Mouse (Mus musculus) MEL (cell line): Measurements from ENCODE around the gene Slc4a10. TPM values are rescaled to one million over a fixed set of nuclear protein-coding genes. Genes with fewer than 3 reads are reported as not detected.

Experiments used
- DNase-seq: peaks from one replicate; pipeline ENCODE4 v3.0.0; 2011; ENCODE audit warnings: low read depth, low spot score
- H3K27ac ChIP-seq: 2 replicates; pipeline ENCODE4 v1.5.1; 2012; ENCODE audit warnings: low read depth, mild to moderate bottlenecking, control low read depth, low read length, moderate library complexity; ENCODE audit not compliant: control insufficient read depth
- H3K27me3 ChIP-seq, 2 experiments: fragments of 150-350 bp in 1 of 2; sonication (generic) in 1 of 2; 2 replicates each; pipeline ENCODE4 v1.6.1; 2012; ENCODE audit warnings: low read length in 2 of 2, mild to moderate bottlenecking in 2 of 2, improper control_type of control experiment in 1 of 2, moderate library complexity in 1 of 2; ENCODE audit not compliant: insufficient read depth in 2 of 2, control insufficient read depth in 1 of 2
- H3K36me3 ChIP-seq, 2 experiments: 2 replicates each; pipeline ENCODE4 v1.6.1; 2012 to 2014; ENCODE audit warnings: low read length in 2 of 2, improper control_type of control experiment in 1 of 2, inconsistent platforms in 1 of 2, mild to moderate bottlenecking in 1 of 2; ENCODE audit not compliant: insufficient read depth in 2 of 2, control insufficient read depth in 1 of 2
- H3K4me1 ChIP-seq, 2 experiments: fragments of 150-350 bp in 1 of 2; sonication (generic) in 1 of 2; 2 replicates each; pipeline ENCODE4 v1.6.1; 2012; ENCODE audit warnings: low read length in 2 of 2, improper control_type of control experiment in 1 of 2, mild to moderate bottlenecking in 1 of 2; ENCODE audit not compliant: insufficient read depth in 2 of 2, control insufficient read depth in 1 of 2
- H3K4me3 ChIP-seq, 2 experiments: fragments of 150-350 bp in 1 of 2; sonication (generic) in 1 of 2; 2 replicates each; pipeline ENCODE4 v1.5.1; 2012; ENCODE audit warnings: low read depth in 2 of 2, low read length in 2 of 2, mild to moderate bottlenecking in 2 of 2, moderate library complexity in 2 of 2, control low read depth in 1 of 2, improper control_type of control experiment in 1 of 2; ENCODE audit not compliant: control insufficient read depth in 1 of 2, insufficient read depth in 1 of 2
- H3K79me2 ChIP-seq: 2 replicates; pipeline ENCODE4 v1.6.1; 2012; ENCODE audit warnings: mild to moderate bottlenecking, low read length, moderate library complexity; ENCODE audit not compliant: control insufficient read depth, poor library complexity, insufficient read depth
- H3K9ac ChIP-seq: 2 replicates; pipeline ENCODE4 v1.6.1; 2012; ENCODE audit warnings: low read depth, mild to moderate bottlenecking, control low read depth, low read length, moderate library complexity; ENCODE audit not compliant: control insufficient read depth, poor library complexity, severe bottlenecking
- H3K9me3 ChIP-seq: fragments of 150-350 bp; sonication (generic); replicated peaks from 2 replicates; pipeline ENCODE4 v1.6.1; 2012; ENCODE audit warnings: mild to moderate bottlenecking, low read length, improper control_type of control experiment, moderate library complexity; ENCODE audit not compliant: insufficient read depth
- CHD1 ChIP-seq: IDR thresholded peaks from 2 replicates; pipeline ENCODE4 v1.6.1; 2012; ENCODE audit warnings: low read depth, mild to moderate bottlenecking, inconsistent platforms, low read length, improper control_type of control experiment
- CHD2 ChIP-seq: IDR thresholded peaks from 2 replicates; pipeline ENCODE4 v1.6.1; 2011; ENCODE audit warnings: low read length, improper control_type of control experiment
- CTCF ChIP-seq, 3 experiments: IDR thresholded peaks in 2 of 3; conservative IDR thresholded peaks in 1 of 3; 2 replicates each; pipeline ENCODE4 v1.5.1; 2011 to 2012; ENCODE audit warnings: low read length in 3 of 3, low read depth in 2 of 3, mild to moderate bottlenecking in 2 of 3, improper control_type of control experiment in 1 of 3, inconsistent platforms in 1 of 3, mixed read lengths in 1 of 3, moderate library complexity in 1 of 3; ENCODE audit not compliant: control insufficient read depth in 1 of 3, insufficient read depth in 1 of 3, poor library complexity in 1 of 3, severe bottlenecking in 1 of 3
- E2F4 ChIP-seq: IDR thresholded peaks from 2 replicates; pipeline ENCODE4 v1.6.1; 2011; ENCODE audit warnings: low read depth, low read length, improper control_type of control experiment, borderline replicate concordance
- ELF1 ChIP-seq: IDR thresholded peaks from 2 replicates; pipeline ENCODE4 v1.6.1; 2014; ENCODE audit warnings: low read depth, mild to moderate bottlenecking, inconsistent platforms, low read length, improper control_type of control experiment, moderate library complexity
- GATA1 ChIP-seq: IDR thresholded peaks from 2 replicates; pipeline ENCODE4 v1.6.1; 2011; ENCODE audit warnings: low read depth, low read length, improper control_type of control experiment
- HCFC1 ChIP-seq: IDR thresholded peaks from 2 replicates; pipeline ENCODE4 v1.6.1; 2012; ENCODE audit warnings: low read depth, mild to moderate bottlenecking, inconsistent platforms, low read length, improper control_type of control experiment, moderate library complexity
- KAT2A ChIP-seq: conservative IDR thresholded peaks from 2 replicates; pipeline ENCODE4 v1.6.1; 2012; ENCODE audit warnings: low read depth, low read length, improper control_type of control experiment, inconsistent platforms
- MAFK ChIP-seq: IDR thresholded peaks from 2 replicates; pipeline ENCODE4 v1.6.1; 2011; ENCODE audit warnings: low read depth, mild to moderate bottlenecking, low read length, improper control_type of control experiment, borderline replicate concordance
- MAX ChIP-seq: IDR thresholded peaks from 2 replicates; pipeline ENCODE4 v1.6.1; 2011; ENCODE audit warnings: low read length, improper control_type of control experiment
- NRF1 ChIP-seq: IDR thresholded peaks from 2 replicates; pipeline ENCODE4 v1.6.1; 2014; ENCODE audit warnings: low read depth, mild to moderate bottlenecking, inconsistent platforms, low read length, improper control_type of control experiment, moderate library complexity; ENCODE audit not compliant: poor library complexity, insufficient read depth, severe bottlenecking
- POLR2A ChIP-seq, 2 experiments: IDR thresholded peaks; 2 replicates each; pipeline ENCODE4 v1.6.1; 2011 to 2012; ENCODE audit warnings: low read length in 2 of 2, mild to moderate bottlenecking in 2 of 2, control low read depth in 1 of 2, improper control_type of control experiment in 1 of 2, low read depth in 1 of 2, moderate library complexity in 1 of 2; ENCODE audit not compliant: control insufficient read depth in 1 of 2, insufficient read depth in 1 of 2, poor library complexity in 1 of 2
- POLR2AphosphoS2 ChIP-seq: IDR thresholded peaks from 2 replicates; pipeline ENCODE4 v1.6.1; 2011; ENCODE audit warnings: low read length, improper control_type of control experiment
- POLR2AphosphoS5 ChIP-seq: IDR thresholded peaks from 2 replicates; pipeline ENCODE4 v1.6.1; 2012; ENCODE audit warnings: low read depth, borderline replicate concordance, mild to moderate bottlenecking, inconsistent platforms, low read length, moderate library complexity, mixed read lengths
- RAD21 ChIP-seq: IDR thresholded peaks from 2 replicates; pipeline ENCODE4 v1.6.1; 2011; ENCODE audit warnings: mild to moderate bottlenecking, low read depth, low read length, improper control_type of control experiment
- RCOR1 ChIP-seq: IDR thresholded peaks from 2 replicates; pipeline ENCODE4 v1.6.1; 2012; ENCODE audit warnings: low read depth, mild to moderate bottlenecking, inconsistent platforms, low read length, improper control_type of control experiment
- SMC3 ChIP-seq: IDR thresholded peaks from 2 replicates; pipeline ENCODE4 v1.6.1; 2011; ENCODE audit warnings: low read depth, low read length, improper control_type of control experiment
- TAL1 ChIP-seq: IDR thresholded peaks from 2 replicates; pipeline ENCODE4 v1.6.1; 2012; ENCODE audit warnings: mild to moderate bottlenecking, inconsistent platforms, low read length, moderate library complexity, mixed read lengths
- TCF12 ChIP-seq: IDR thresholded peaks from 2 replicates; pipeline ENCODE4 v1.6.1; 2014; ENCODE audit warnings: low read depth, mild to moderate bottlenecking, inconsistent platforms, low read length, improper control_type of control experiment, moderate library complexity
- USF1 ChIP-seq: IDR thresholded peaks from 2 replicates; pipeline ENCODE4 v1.6.1; 2014; ENCODE audit warnings: low read depth, mild to moderate bottlenecking, inconsistent platforms, low read length, improper control_type of control experiment, moderate library complexity
- ZC3H11A ChIP-seq: IDR thresholded peaks from 2 replicates; pipeline ENCODE4 v1.6.1; 2012; ENCODE audit warnings: low read depth, mild to moderate bottlenecking, inconsistent platforms, low read length, improper control_type of control experiment
- ZKSCAN1 ChIP-seq: IDR thresholded peaks from 2 replicates; pipeline ENCODE4 v1.6.1; 2012; ENCODE audit warnings: low read depth, mild to moderate bottlenecking, inconsistent platforms, low read length, improper control_type of control experiment, moderate library complexity
- ZMIZ1 ChIP-seq: IDR thresholded peaks from 2 replicates; pipeline ENCODE4 v1.6.1; 2012; ENCODE audit warnings: low read depth, mild to moderate bottlenecking, inconsistent platforms, low read length, improper control_type of control experiment, moderate library complexity
- ZNF384 ChIP-seq: IDR thresholded peaks from 2 replicates; pipeline ENCODE4 v1.6.1; 2012; ENCODE audit warnings: low read depth, mild to moderate bottlenecking, inconsistent platforms, low read length, improper control_type of control experiment
- polyA plus RNA-seq, 2 experiments: library from polyadenylated mRNA; stranded (reverse) in 1 of 2; unstranded in 1 of 2; fragments of >175 nt in 1 of 2; fragments of >200 nt in 1 of 2; gene quantifications; 2 replicates each; pipeline versions ENCODE4 v1.2.1 to v1.2.4; 2012; ENCODE audit warnings: low replicate concordance in 2 of 2, low read depth in 1 of 2; ENCODE audit not compliant: insufficient read length in 2 of 2, insufficient read depth in 1 of 2, missing spikeins in 1 of 2
- total RNA-seq: library from RNA; depleted of rRNA; stranded (reverse); fragments of 300-350 nt; gene quantifications from 2 replicates; pipeline ENCODE4 v1.2.3, GENCODE M21; 2012

Slc4a10 gene
- total and polyA plus RNA-seq, 3 experiments: 0.08 TPM; not detected in 2

GRCm38 (mm10) chr2:62089208-62089607, 42.9 kb downstream of the Slc4a10 start:
- H3K27me3 ChIP-seq: no peaks in the 10 kb centered on the region; a peak in 1 of 4 replicates
- no peaks in the 10 kb centered on the region for H3K9me3 ChIP-seq
- H3K4me3 ChIP-seq: no peak overlapping the region
- H3K36me3 ChIP-seq: no peaks in the 10 kb centered on the region
- no peak for TF ChIP-seq CHD2
- TF ChIP-seq MAFK: no peak
- TF ChIP-seq GATA1: no peak
- no peak for TF ChIP-seq HCFC1
- TF ChIP-seq CTCF (IDR thresholded peaks at IDR 0.05 in 2 of 3, conservative IDR thresholded peaks at IDR 0.05 in 1 of 3; ENCODE audit: control insufficient read depth in 1 of 3, insufficient read depth in 1 of 3, low read depth in 2 of 3, low read length in 3 of 3, poor library complexity in 1 of 3, severe bottlenecking in 1 of 3): no peak
- no peak for TF ChIP-seq TAL1
- TF ChIP-seq KAT2A: no peak
- no peak for TF ChIP-seq USF1
- no peak for TF ChIP-seq CHD1
- TF ChIP-seq ELF1: no peak
- TF ChIP-seq MAX: no peak
- TF ChIP-seq RCOR1: no peak
- TF ChIP-seq SMC3: no peak
- no peak for TF ChIP-seq POLR2A (IDR thresholded peaks at IDR 0.05; ENCODE audit: control insufficient read depth in 1 of 2, insufficient read depth in 1 of 2, low read depth in 1 of 2, low read length in 2 of 2, poor library complexity in 1 of 2)
- TF ChIP-seq RAD21: no peak
- TF ChIP-seq E2F4: no peak
- no peak for TF ChIP-seq POLR2AphosphoS5
- no peak overlapping the region for H3K27ac ChIP-seq
- H3K4me1 ChIP-seq: no peaks in the 10 kb centered on the region
- H3K9ac ChIP-seq: no peak overlapping the region
- H3K79me2 ChIP-seq: no peaks in the 10 kb centered on the region
- DNase-seq: no peak

- TF ChIP-seq MAFK: no peak
- no peak for TF ChIP-seq NRF1
- no peak for TF ChIP-seq ZNF384
- TF ChIP-seq ELF1: no peak
- TF ChIP-seq ZC3H11A: no peak
- no peak for TF ChIP-seq ZKSCAN1
- TF ChIP-seq MAX: no peak
- no peak for TF ChIP-seq KAT2A
- no peak for TF ChIP-seq CTCF (IDR thresholded peaks at IDR 0.05 in 2 of 3, conservative IDR thresholded peaks at IDR 0.05 in 1 of 3; ENCODE audit: control insufficient read depth in 1 of 3, insufficient read depth in 1 of 3, low read depth in 2 of 3, low read length in 3 of 3, poor library complexity in 1 of 3, severe bottlenecking in 1 of 3)
- TF ChIP-seq TCF12: no peak
- no peak for TF ChIP-seq POLR2AphosphoS2
- no peak for TF ChIP-seq ZMIZ1
- TF ChIP-seq POLR2AphosphoS5: no peak
- no peak for TF ChIP-seq RCOR1
- TF ChIP-seq, all 39 proteins: peak for 0
- no peaks in the 10 kb centered on the region for H3K4me1 ChIP-seq
Measured at GRCm38 (mm10) chr2:62100526-62100925, 54.3 kb downstream of the Slc4a10 start.

More at GRCm38 (mm10) chr2:62100526-62100925, 54.3 kb downstream of the Slc4a10 start:
- H3K27me3 ChIP-seq: no peaks in the 10 kb centered on the region; a peak in 1 of 4 replicates
- H3K9ac ChIP-seq: no peak overlapping the region
- no peaks in the 10 kb centered on the region for H3K36me3 ChIP-seq
- H3K9me3 ChIP-seq: no peaks in the 10 kb centered on the region
- H3K79me2 ChIP-seq: no peaks in the 10 kb centered on the region
- H3K4me3 ChIP-seq: no peak overlapping the region
- no peak for DNase-seq
- no peak overlapping the region for H3K27ac ChIP-seq
